Comparison of ENCODE assay signal across 22 mouse cellular contexts in genomic region chr6:62919092-62919491, GRCm38 (mm10).
DNase-seq lines count a peak whose midpoint lies in the region; ATAC-seq and TF ChIP-seq lines count a peak whose summit lies in the region.
"Had no signal": no experiment of that assay in that cellular context is flagged by ENCODE, and none has a peak within 500 bp of the region (broad histone marks: within the 10 kb centered on the region; RNA-seq: fewer than 3 reads in every experiment).

No protein-coding gene starts in this region.

- peaks cover 3% of the 10 kb centered on the region; the same call in 1 of the 2 replicates for H3K4me1 ChIP-seq in heart, embryonic 11.5 days (ENCODE audit: control insufficient read depth, insufficient read depth, low read length)
- H3K4me1 ChIP-seq in midbrain, postnatal 0 days (ENCODE audit: insufficient read depth, low read length), result no peaks in the 10 kb centered on the region
- H3K4me1 ChIP-seq in midbrain, embryonic 10.5 days, result no peaks in the 10 kb centered on the region
- H3K4me1 ChIP-seq in kidney, embryonic 14.5 days (ENCODE audit: control insufficient read depth, insufficient read depth, low read length), result no peaks in the 10 kb centered on the region
- H3K4me1 ChIP-seq: embryonic facial prominence, embryonic 15.5 days; liver, embryonic 13.5 days; lung, embryonic 15.5 days; neural tube, embryonic 15.5 days had no signal

- ATAC-seq in cerebellum, adult (ENCODE audit: insufficient number of reproducible peaks, low FRiP score, low TSS enrichment), result peak; percentile 80
- no peak for ATAC-seq in heart, embryonic 11.5 days (replicated peaks; ENCODE audit: insufficient number of reproducible peaks, low FRiP score, low TSS enrichment)
- ATAC-seq in midbrain, postnatal 0 days (ENCODE audit: low FRiP score), result no peak
- ATAC-seq in kidney, embryonic 14.5 days (ENCODE audit: low FRiP score, low TSS enrichment), result no peak
- ATAC-seq: forebrain, embryonic 14.5 days had no signal

- H3K27me3 ChIP-seq in heart, embryonic 11.5 days (ENCODE audit: control insufficient read depth, insufficient read depth, low read length), result no peaks in the 10 kb centered on the region
- no peaks in the 10 kb centered on the region for H3K27me3 ChIP-seq in midbrain, postnatal 0 days (ENCODE audit: insufficient read depth, low read length)
- no peaks in the 10 kb centered on the region for H3K27me3 ChIP-seq in midbrain, embryonic 10.5 days (ENCODE audit: low read depth, poor library complexity, severe bottlenecking)
- H3K27me3 ChIP-seq in kidney, embryonic 14.5 days (ENCODE audit: control insufficient read depth, insufficient read depth, low read length), result no peaks in the 10 kb centered on the region
- H3K27me3 ChIP-seq: embryonic facial prominence, embryonic 15.5 days; heart, embryonic 12.5 days; limb, embryonic 13.5 days; liver, embryonic 13.5 days; lung, embryonic 15.5 days; neural tube, embryonic 15.5 days had no signal

- no peak overlapping the region for H3K4me3 ChIP-seq in heart, embryonic 11.5 days (ENCODE audit: low read depth, low read length)
- H3K4me3 ChIP-seq in midbrain, postnatal 0 days (ENCODE audit: low read depth, low read length), result no peak overlapping the region
- H3K4me3 ChIP-seq in midbrain, embryonic 10.5 days, result no peak overlapping the region
- no peak overlapping the region for H3K4me3 ChIP-seq in kidney, embryonic 14.5 days (ENCODE audit: low read length)
- H3K4me3 ChIP-seq: embryonic facial prominence, embryonic 15.5 days; heart, embryonic 12.5 days; limb, embryonic 13.5 days; liver, embryonic 13.5 days; lung, embryonic 15.5 days; neural tube, embryonic 15.5 days had no signal

- no peaks in the 10 kb centered on the region for H3K9me3 ChIP-seq in heart, embryonic 11.5 days (replicated peaks; ENCODE audit: control insufficient read depth, low read length)
- H3K9me3 ChIP-seq in midbrain, postnatal 0 days (ENCODE audit: low read length), result no peaks in the 10 kb centered on the region
- no peaks in the 10 kb centered on the region for H3K9me3 ChIP-seq in midbrain, embryonic 10.5 days (replicated peaks)
- no peaks in the 10 kb centered on the region for H3K9me3 ChIP-seq in kidney, embryonic 14.5 days (ENCODE audit: control insufficient read depth, low read length)
- H3K9me3 ChIP-seq: embryonic facial prominence, embryonic 15.5 days; heart, embryonic 12.5 days; limb, embryonic 13.5 days; liver, embryonic 13.5 days; lung, embryonic 15.5 days; neural tube, embryonic 15.5 days had no signal

- no peak overlapping the region for H3K9ac ChIP-seq in heart, embryonic 11.5 days (ENCODE audit: low read depth, low read length)
- H3K9ac ChIP-seq in midbrain, postnatal 0 days (replicated peaks; ENCODE audit: low read length, poor library complexity, severe bottlenecking), result no peak overlapping the region
- H3K9ac ChIP-seq in kidney, embryonic 14.5 days (ENCODE audit: low read depth, low read length), result no peak overlapping the region
- H3K9ac ChIP-seq: embryonic facial prominence, embryonic 15.5 days; heart, embryonic 12.5 days; limb, embryonic 13.5 days; liver, embryonic 13.5 days; lung, embryonic 15.5 days; neural tube, embryonic 15.5 days had no signal

- H3K36me3 ChIP-seq in heart, embryonic 11.5 days (ENCODE audit: control insufficient read depth, insufficient read depth, low read length), result no peaks in the 10 kb centered on the region
- no peaks in the 10 kb centered on the region for H3K36me3 ChIP-seq in midbrain, postnatal 0 days (ENCODE audit: insufficient read depth, low read length)
- H3K36me3 ChIP-seq in midbrain, embryonic 10.5 days, result no peaks in the 10 kb centered on the region
- H3K36me3 ChIP-seq in kidney, embryonic 14.5 days (ENCODE audit: control insufficient read depth, insufficient read depth, low read length), result no peaks in the 10 kb centered on the region
- H3K36me3 ChIP-seq: embryonic facial prominence, embryonic 15.5 days; heart, embryonic 12.5 days; limb, embryonic 13.5 days; liver, embryonic 13.5 days; lung, embryonic 15.5 days; neural tube, embryonic 15.5 days had no signal

- DNase-seq in cerebellum, adult 8-10 months, result no peak
- DNase-seq in heart, adult 8-10 months (ENCODE audit: low spot score), result peak; percentile 11
- DNase-seq in midbrain, postnatal 0 days (ENCODE audit: low spot score), result peak; percentile 32
- DNase-seq in midbrain, embryonic 10.5 days (ENCODE audit: low spot score), result no peak
- DNase-seq in skeletal muscle tissue, adult 2 months (ENCODE audit: low read depth, low spot score), result peak; percentile 36
- DNase-seq: adrenal gland, postnatal 25 days; kidney, adult 11 months; liver, embryonic 13.5 days; right cerebral cortex, adult 18-20 months; thymus, adult 2 months; thymus, postnatal 4 days had no signal

- H3K4me2 ChIP-seq in heart, embryonic 11.5 days, result no peak overlapping the region
- H3K4me2 ChIP-seq in midbrain, postnatal 0 days (ENCODE audit: low read depth, low read length, poor library complexity, severe bottlenecking), result no peak overlapping the region
- H3K4me2 ChIP-seq in kidney, embryonic 14.5 days (replicated peaks; ENCODE audit: low read depth, low read length), result no peak overlapping the region
- H3K4me2 ChIP-seq: embryonic facial prominence, embryonic 15.5 days; heart, embryonic 12.5 days; limb, embryonic 13.5 days; liver, embryonic 13.5 days; lung, embryonic 15.5 days; midbrain, embryonic 11.5 days; neural tube, embryonic 15.5 days had no signal

- H3K27ac ChIP-seq in heart, embryonic 11.5 days (ENCODE audit: low read depth, low read length), result no peak overlapping the region
- no peak overlapping the region for H3K27ac ChIP-seq in midbrain, postnatal 0 days (ENCODE audit: low read depth, low read length)
- no peak overlapping the region for H3K27ac ChIP-seq in midbrain, embryonic 10.5 days (replicated peaks)
- H3K27ac ChIP-seq in kidney, embryonic 14.5 days (ENCODE audit: low read depth, low read length), result no peak overlapping the region
- H3K27ac ChIP-seq: embryonic facial prominence, embryonic 15.5 days; kidney, postnatal 0 days; limb, embryonic 13.5 days; liver, embryonic 13.5 days; lung, embryonic 15.5 days; neural tube, embryonic 15.5 days had no signal

- no peak for TF ChIP-seq CTCF in midbrain, postnatal 0 days (IDR thresholded peaks at IDR 0.05)

Comparison
In these comparisons a context has a peak if more than half of its experiments do, and no peak if none do; other contexts are left out.
1. DNase-seq: peak in heart, adult 8-10 months (single experiment), midbrain, postnatal 0 days (single experiment) and skeletal muscle tissue, adult 2 months (single experiment); none in cerebellum, adult 8-10 months (single experiment) and midbrain, embryonic 10.5 days (single experiment).